Mouse (Mus musculus) forelimb bud, embryonic 11.5 days (tissue): ENCODE measurements around the gene Slc22a20.

Experiments used
- DNase-seq: peaks from one replicate; pipeline ENCODE4 v3.0.0-alpha.2; 2012; ENCODE audit warnings: low read depth, low spot score

Gene Slc22a20

GRCm38 (mm10) chr19:5925311-5925855 lies 60.6 kb downstream of the Slc22a20 start:
- no peak for DNase-seq

- peak; percentile 91 for DNase-seq
Observed at GRCm38 (mm10) chr19:5924713-5925093, 61.2 kb downstream of the Slc22a20 start, which contains the start of gene Cdc42ep2. TSS of gene Cdc42ep2 (minus strand) at chr19:5924816.

GRCm38 (mm10) chr19:5923990-5924712 lies 61.8 kb downstream of the Slc22a20 start:
- peak; percentile 88 for DNase-seq

GRCm38 (mm10) chr19:5922963-5923362 lies 63.0 kb downstream of the Slc22a20 start:
- DNase-seq, result no peak

GRCm38 (mm10) chr19:5922119-5922942 lies 63.6 kb downstream of the Slc22a20 start:
- no peak for DNase-seq

- no peak for DNase-seq
Observed at GRCm38 (mm10) chr19:5921715-5922114, 64.2 kb downstream of the Slc22a20 start.
